Mouse (Mus musculus): ENCODE measurements around the gene Ptprb. TPM values are rescaled to one million over a fixed set of nuclear protein-coding genes. Genes with fewer than 3 reads are reported as not detected.
A peak's percentile ranks its signal among the peaks of the same experiment; 100 is the strongest.

Ptprb gene
- polyA plus RNA-seq, 1 experiment from 2014 or later = 2.2 TPM

GRCm38 (mm10) chr10:116386391-116386885 is 111.1 kb downstream of the Ptprb start:
- H3K36me3 ChIP-seq (ENCODE audit: poor library complexity, severe bottlenecking) = no peaks in the 10 kb centered on the region
- peaks cover 19% of the 10 kb centered on the region for H3K27me3 ChIP-seq
- no peak overlapping the region for H3K4me2 ChIP-seq
- H3K4me3 ChIP-seq = no peak overlapping the region
- WGBS = 27% methylated on average over 7 of the region's 7 CpGs
- H3K9ac ChIP-seq = no peak overlapping the region
- H3K9me3 ChIP-seq (replicated peaks) = no peaks in the 10 kb centered on the region
- H3K4me1 ChIP-seq = peaks cover 21% of the 10 kb centered on the region
- ATAC-seq = peak; percentile 72
- no peak overlapping the region for H3K27ac ChIP-seq

GRCm38 (mm10) chr10:116388840-116389239 is 113.5 kb downstream of the Ptprb start:
- H3K4me2 ChIP-seq = no peak overlapping the region
- 61% methylated on average over 6 of the region's 6 CpGs for WGBS
- H3K27ac ChIP-seq = no peak overlapping the region
- H3K4me3 ChIP-seq = no peak overlapping the region
- no peak for ATAC-seq
- H3K9ac ChIP-seq = no peak overlapping the region
- H3K4me1 ChIP-seq = peaks cover 16% of the 10 kb centered on the region
- no peaks in the 10 kb centered on the region for H3K9me3 ChIP-seq (replicated peaks)
- H3K27me3 ChIP-seq = peaks cover 7% of the 10 kb centered on the region
- H3K36me3 ChIP-seq (ENCODE audit: poor library complexity, severe bottlenecking) = no peaks in the 10 kb centered on the region

GRCm38 (mm10) chr10:116393790-116394475 is 118.6 kb downstream of the Ptprb start:
- H3K4me2 ChIP-seq = no peak overlapping the region
- peaks cover 13% of the 10 kb centered on the region for H3K4me1 ChIP-seq
- H3K9me3 ChIP-seq (replicated peaks) = no peaks in the 10 kb centered on the region
- H3K4me3 ChIP-seq = no peak overlapping the region
- H3K36me3 ChIP-seq (ENCODE audit: poor library complexity, severe bottlenecking) = no peaks in the 10 kb centered on the region
- H3K27me3 ChIP-seq = no peaks in the 10 kb centered on the region
- H3K27ac ChIP-seq = no peak overlapping the region
- ATAC-seq = no peak
- H3K9ac ChIP-seq = no peak overlapping the region
- 62% methylated on average over 9 of the region's 9 CpGs for WGBS

GRCm38 (mm10) chr10:116394585-116394984 is 119.3 kb downstream of the Ptprb start:
- Histone ChIP-seq H3K36me3 (ENCODE audit: poor library complexity, severe bottlenecking) (no peaks in the 10 kb centered on the region), H3K9ac (no peak overlapping the region), H3K4me3 (no peak overlapping the region), H3K27me3 (no peaks in the 10 kb centered on the region), H3K4me2 (no peak overlapping the region), H3K4me1 (peaks cover 13% of the 10 kb centered on the region), H3K9me3 (replicated peaks) (no peaks in the 10 kb centered on the region), H3K27ac (no peak overlapping the region)
- WGBS = 11% methylated on average over 4 of the region's 4 CpGs
- no peak for ATAC-seq

GRCm38 (mm10) chr10:116396279-116396678 is 121.0 kb downstream of the Ptprb start:
- Histone ChIP-seq H3K27ac (no peak overlapping the region), H3K4me3 (no peak overlapping the region), H3K4me2 (no peak overlapping the region), H3K9ac (no peak overlapping the region), H3K9me3 (replicated peaks) (no peaks in the 10 kb centered on the region), H3K27me3 (no peaks in the 10 kb centered on the region), H3K36me3 (ENCODE audit: poor library complexity, severe bottlenecking) (no peaks in the 10 kb centered on the region), H3K4me1 (peaks cover 13% of the 10 kb centered on the region)
- 87% methylated on average over 5 of the region's 5 CpGs for WGBS
- no peak for ATAC-seq

- WGBS = 91% methylated on average over 13 of the region's 13 CpGs
- no peaks in the 10 kb centered on the region for H3K36me3 ChIP-seq (ENCODE audit: poor library complexity, severe bottlenecking)
- H3K4me3 ChIP-seq = no peak overlapping the region
These were observed 121.6 kb downstream of the Ptprb start for GRCm38 (mm10) chr10:116396966-116397365.

GRCm38 (mm10) chr10:116397573-116397972 is 122.2 kb downstream of the Ptprb start:
- no peak overlapping the region for H3K4me3 ChIP-seq

More at GRCm38 (mm10) chr10:116396966-116397365, 121.6 kb downstream of the Ptprb start:
- ATAC-seq = no peak
- no peak overlapping the region for H3K9ac ChIP-seq
- no peaks in the 10 kb centered on the region for H3K9me3 ChIP-seq (replicated peaks)
- peaks cover 13% of the 10 kb centered on the region for H3K4me1 ChIP-seq
- no peak overlapping the region for H3K27ac ChIP-seq
- H3K27me3 ChIP-seq = no peaks in the 10 kb centered on the region
- no peak overlapping the region for H3K4me2 ChIP-seq

GRCm38 (mm10) chr10:116397973-116398372 is 122.7 kb downstream of the Ptprb start:
- WGBS = 61% methylated on average over 12 of the region's 12 CpGs
- no peak overlapping the region for H3K4me3 ChIP-seq
- no peaks in the 10 kb centered on the region for H3K27me3 ChIP-seq
- no peak overlapping the region for H3K9ac ChIP-seq
- no peak for ATAC-seq
- no peaks in the 10 kb centered on the region for H3K9me3 ChIP-seq (replicated peaks)
- H3K4me1 ChIP-seq = peaks cover 13% of the 10 kb centered on the region
- no peaks in the 10 kb centered on the region for H3K36me3 ChIP-seq (ENCODE audit: poor library complexity, severe bottlenecking)
- peak overlapping the region; percentile 13 for H3K4me2 ChIP-seq
- H3K27ac ChIP-seq = no peak overlapping the region

More at GRCm38 (mm10) chr10:116397573-116397972, 122.2 kb downstream of the Ptprb start:
- H3K4me2 ChIP-seq = peak overlapping the region; percentile 13
- no peaks in the 10 kb centered on the region for H3K27me3 ChIP-seq
- no peaks in the 10 kb centered on the region for H3K36me3 ChIP-seq (ENCODE audit: poor library complexity, severe bottlenecking)
- H3K4me1 ChIP-seq = peaks cover 13% of the 10 kb centered on the region
- WGBS = 46% methylated on average over 14 of the region's 14 CpGs
- no peak overlapping the region for H3K9ac ChIP-seq
- H3K9me3 ChIP-seq (replicated peaks) = no peaks in the 10 kb centered on the region
- no peak overlapping the region for H3K27ac ChIP-seq
- no peak for ATAC-seq

GRCm38 (mm10) chr10:116402742-116403425 is 127.6 kb downstream of the Ptprb start:
- H3K4me2 ChIP-seq = no peak overlapping the region
- no peaks in the 10 kb centered on the region for H3K36me3 ChIP-seq (ENCODE audit: poor library complexity, severe bottlenecking)
- WGBS = 93% methylated on average over 6 of the region's 6 CpGs
- H3K4me3 ChIP-seq = no peak overlapping the region
- H3K9ac ChIP-seq = no peak overlapping the region
- H3K4me1 ChIP-seq = peaks cover 7% of the 10 kb centered on the region; the same call in 1 of the 2 replicates
- H3K27ac ChIP-seq = no peak overlapping the region
- ATAC-seq = peak; percentile 33; the same call in 1 of the 2 replicates
- no peaks in the 10 kb centered on the region for H3K9me3 ChIP-seq (replicated peaks)
- H3K27me3 ChIP-seq = no peaks in the 10 kb centered on the region

- Histone ChIP-seq H3K27me3 (no peaks in the 10 kb centered on the region), H3K9ac (no peak overlapping the region), H3K4me3 (no peak overlapping the region), H3K36me3 (ENCODE audit: poor library complexity, severe bottlenecking) (no peaks in the 10 kb centered on the region), H3K27ac (no peak overlapping the region), H3K9me3 (replicated peaks) (no peaks in the 10 kb centered on the region), H3K4me2 (no peak overlapping the region), H3K4me1 (peaks cover 8% of the 10 kb centered on the region; the same call in 1 of the 2 replicates)
- 75% methylated on average over 4 of the region's 4 CpGs for WGBS
- ATAC-seq = no peak
These were observed 128.4 kb downstream of the Ptprb start for GRCm38 (mm10) chr10:116403679-116404078.

- H3K36me3 ChIP-seq (ENCODE audit: poor library complexity, severe bottlenecking) = no peaks in the 10 kb centered on the region
- no peak for ATAC-seq
- WGBS = 94% methylated on average over 6 of the region's 6 CpGs
- H3K9me3 ChIP-seq (replicated peaks) = no peaks in the 10 kb centered on the region
- no peak overlapping the region for H3K4me2 ChIP-seq
- peaks cover 8% of the 10 kb centered on the region; the same call in 1 of the 2 replicates for H3K4me1 ChIP-seq
- no peak overlapping the region for H3K4me3 ChIP-seq
- H3K27ac ChIP-seq = no peak overlapping the region
- no peaks in the 10 kb centered on the region for H3K27me3 ChIP-seq
- H3K9ac ChIP-seq = no peak overlapping the region
These were observed 129.7 kb downstream of the Ptprb start for GRCm38 (mm10) chr10:116405011-116405410.

GRCm38 (mm10) chr10:116407684-116408359 is 132.5 kb downstream of the Ptprb start:
- H3K9me3 ChIP-seq (replicated peaks) = no peaks in the 10 kb centered on the region
- WGBS = 65% methylated on average over 19 of the region's 19 CpGs
- no peak overlapping the region for H3K4me3 ChIP-seq
- no peak overlapping the region for H3K9ac ChIP-seq
- no peaks in the 10 kb centered on the region for H3K36me3 ChIP-seq (ENCODE audit: poor library complexity, severe bottlenecking)
- H3K27me3 ChIP-seq = no peaks in the 10 kb centered on the region
- no peak overlapping the region for H3K4me2 ChIP-seq
- peaks cover 8% of the 10 kb centered on the region; the same call in 1 of the 2 replicates for H3K4me1 ChIP-seq
- ATAC-seq = 0 out of 2 replicates have a peak, but pooled peaks have one; percentile 51
- H3K27ac ChIP-seq = no peak overlapping the region

Data from forebrain, embryonic 13.5 days (tissue).